Mouse (Mus musculus): ENCODE measurements at regions not wholly inside any gene's neighbourhood (a gene's known extent, or its start where the extent isn't known, plus 50 kb on each side); places are given as distances from the start of the nearest gene placed in this dataset.

DNA sequence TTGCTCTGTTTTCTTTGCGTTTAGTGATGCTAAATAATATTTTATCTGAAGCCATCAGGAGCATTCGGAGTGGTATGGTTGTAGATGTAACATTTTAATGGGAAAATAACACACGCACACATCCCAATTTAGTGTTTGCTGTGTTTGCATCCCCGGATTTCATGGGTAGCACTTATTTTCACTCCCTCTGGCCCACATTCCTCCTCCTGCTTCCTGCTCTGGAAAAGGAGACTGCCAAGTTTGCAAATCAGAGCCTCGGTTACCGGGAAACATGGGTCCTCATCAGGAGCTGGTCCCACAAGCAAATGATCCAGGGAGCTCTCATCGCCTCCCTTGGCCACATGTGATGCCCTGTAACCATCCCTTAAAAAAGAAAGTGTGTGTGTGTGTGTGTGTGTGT, 94.3 kb upstream of the Npas2 start:
- TF ChIP-seq GATA1 (IDR thresholded peaks at IDR 0.05; ENCODE audit: borderline replicate concordance, low read length): no peak
- TF ChIP-seq FLI1 (IDR thresholded peaks at IDR 0.05; ENCODE audit: low read length): no peak

All from megakaryocyte, embryonic 14.5 days (primary cell).